Comparison of ENCODE assay signal across 12 mouse cellular contexts in the genomic region with DNA sequence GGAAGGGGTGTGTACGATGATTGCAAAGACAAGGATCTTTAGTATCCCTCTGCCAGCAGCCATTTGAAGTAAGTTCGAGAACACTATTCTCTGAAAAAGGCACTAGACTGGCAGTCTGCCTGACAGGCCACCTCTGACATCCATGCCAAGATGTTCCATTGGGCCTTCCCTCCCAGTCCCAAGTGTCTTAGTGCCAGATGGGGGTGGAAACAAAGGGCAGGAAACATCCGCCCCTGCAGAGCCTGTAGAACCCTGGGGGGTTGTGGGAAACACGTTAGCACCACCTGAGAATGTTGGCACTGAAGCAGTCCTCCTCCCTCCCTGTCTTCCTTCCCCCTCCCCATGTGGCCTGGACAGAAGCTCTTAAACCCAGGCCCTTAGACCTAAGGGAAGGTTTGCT. TPM values are rescaled to one million over a fixed set of nuclear protein-coding genes. Genes with fewer than 3 reads are reported as not detected.
DNase-seq lines count a peak whose midpoint lies in the region; ATAC-seq lines count a peak whose summit lies in the region.
"Had no signal": no experiment of that assay in that cellular context is flagged by ENCODE, and none has a peak within 500 bp of the region (broad histone marks: within the 10 kb centered on the region; RNA-seq: fewer than 3 reads in every experiment).

No protein-coding gene starts in this region.

- 51% methylated on average over 4 of the region's 4 CpGs for WGBS in neural tube, embryonic 13.5 days
- 48% methylated on average over 4 of the region's 4 CpGs for WGBS in intestine, embryonic 16.5 days
- 43% methylated on average over 4 of the region's 4 CpGs for WGBS in stomach, embryonic 16.5 days

- H3K4me1 ChIP-seq in neural tube, embryonic 13.5 days (replicated peaks) = peaks cover 29% of the 10 kb centered on the region
- H3K4me1 ChIP-seq in intestine, embryonic 16.5 days (ENCODE audit: control insufficient read depth, insufficient read depth, low read length) = peaks cover 40% of the 10 kb centered on the region
- peaks cover 49% of the 10 kb centered on the region for H3K4me1 ChIP-seq in stomach, embryonic 16.5 days (ENCODE audit: control insufficient read depth, insufficient read depth, low read length)

- peaks cover 45% of the 10 kb centered on the region for H3K36me3 ChIP-seq in neural tube, embryonic 13.5 days
- H3K36me3 ChIP-seq in intestine, embryonic 16.5 days (ENCODE audit: control insufficient read depth, insufficient read depth, low read length) = 0 out of 2 replicates have a peak, but pooled peaks cover 3% of the 10 kb centered on the region
- no peaks in the 10 kb centered on the region for H3K36me3 ChIP-seq in stomach, embryonic 16.5 days (ENCODE audit: control insufficient read depth, insufficient read depth, low read length)

- DNase-seq in heart, adult 18-20 months = peak; percentile 51 to 66
- DNase-seq in heart, postnatal 14 days = no peak
- no peak for DNase-seq in neural tube, embryonic 10.5 days (ENCODE audit: extremely low spot score, low spot score)
- DNase-seq in adrenal gland, adult 18-20 months (ENCODE audit: low spot score in 2 of 2) = no peak
- no peak for DNase-seq in thymus, postnatal 0 days (ENCODE audit: low spot score)
- DNase-seq: thymus, postnatal 14 days had no signal

- H3K9me3 ChIP-seq in neural tube, embryonic 13.5 days = no peaks in the 10 kb centered on the region
- H3K9me3 ChIP-seq in intestine, embryonic 16.5 days (ENCODE audit: control insufficient read depth, low read length) = no peaks in the 10 kb centered on the region
- H3K9me3 ChIP-seq in stomach, embryonic 16.5 days (replicated peaks; ENCODE audit: control insufficient read depth, low read length) = no peaks in the 10 kb centered on the region
- H3K9me3 ChIP-seq: embryonic facial prominence, embryonic 12.5 days had no signal

- intact Hi-C loops in heart, postnatal 14 days (cut with DNase I) = loop anchor here (2.0 kb wide), 1 partner anchor 16 kb away; no protein-coding TSS in a partner anchor

- H3K4me3 ChIP-seq in neural tube, embryonic 13.5 days = no peak overlapping the region
- no peak overlapping the region for H3K4me3 ChIP-seq in intestine, embryonic 16.5 days (ENCODE audit: low read length)
- H3K4me3 ChIP-seq in stomach, embryonic 16.5 days (replicated peaks; ENCODE audit: low read length) = no peak overlapping the region
- H3K4me3 ChIP-seq: embryonic facial prominence, embryonic 12.5 days had no signal

- H3K9ac ChIP-seq in neural tube, embryonic 13.5 days = no peak overlapping the region
- peak overlapping the region; percentile 2; the same call in 1 of the 2 replicates for H3K9ac ChIP-seq in intestine, embryonic 16.5 days (ENCODE audit: low read depth, low read length)
- peak overlapping the region; percentile 11; the same call in 1 of the 2 replicates for H3K9ac ChIP-seq in stomach, embryonic 16.5 days (ENCODE audit: low read length)
- H3K9ac ChIP-seq: embryonic facial prominence, embryonic 12.5 days; liver, embryonic 14.5 days had no signal

- no peak overlapping the region for H3K4me2 ChIP-seq in neural tube, embryonic 13.5 days
- H3K4me2 ChIP-seq in intestine, embryonic 16.5 days (ENCODE audit: low read depth, low read length) = no peak overlapping the region
- no peak overlapping the region for H3K4me2 ChIP-seq in stomach, embryonic 16.5 days (ENCODE audit: low read depth, low read length)
- H3K4me2 ChIP-seq: embryonic facial prominence, embryonic 12.5 days had no signal

- H3K27me3 ChIP-seq in neural tube, embryonic 13.5 days = no peaks in the 10 kb centered on the region
- H3K27me3 ChIP-seq in intestine, embryonic 16.5 days (replicated peaks; ENCODE audit: control insufficient read depth, insufficient read depth, low read length) = no peaks in the 10 kb centered on the region
- H3K27me3 ChIP-seq in stomach, embryonic 16.5 days (ENCODE audit: control insufficient read depth, insufficient read depth, low read length) = no peaks in the 10 kb centered on the region
- H3K27me3 ChIP-seq: embryonic facial prominence, embryonic 12.5 days had no signal

- ATAC-seq in neural tube, embryonic 13.5 days (ENCODE audit: low read depth) = no peak
- ATAC-seq in intestine, embryonic 16.5 days = no peak
- ATAC-seq in stomach, embryonic 16.5 days (ENCODE audit: insufficient read depth, low FRiP score) = no peak
- ATAC-seq: midbrain, embryonic 16.5 days had no signal

- 0 out of 2 replicates have a peak overlapping the region, but pooled peaks have one; percentile 9 for H3K27ac ChIP-seq in neural tube, embryonic 13.5 days (replicated peaks)
- no peak overlapping the region; the same call in 1 of the 2 replicates for H3K27ac ChIP-seq in intestine, embryonic 16.5 days (ENCODE audit: low read length)
- H3K27ac ChIP-seq in stomach, embryonic 16.5 days (ENCODE audit: low read length) = peak overlapping the region; percentile 81
- H3K27ac ChIP-seq: embryonic facial prominence, embryonic 12.5 days; liver, embryonic 14.5 days had no signal

RNA-seq across cellular contexts. Expression of a gene that starts 12.3 kb away (rescaled TPM):
- total RNA-seq in heart, adult 18-20 months (2021) = 10 to 100 TPM in 1 of 2 experiments, 1 to 10 TPM in 1; 6.6 to 11.5 TPM
- total RNA-seq in heart, postnatal 14 days (2021) = 10 to 100 TPM; 22.7 to 26.3 TPM
- polyA plus RNA-seq in neural tube, embryonic 13.5 days (2015; fragmentation: Nextera tagmentation; extraction: Ambion mirVana) = 7.4 and 9.2 TPM in 2 replicates
- polyA plus RNA-seq in intestine, embryonic 16.5 days (2015; fragmentation: Nextera tagmentation; extraction: Ambion mirVana) = 7.1 and 8.6 TPM in 2 replicates
- polyA plus RNA-seq in stomach, embryonic 16.5 days (2015; fragmentation: Nextera tagmentation; extraction: Ambion mirVana) = 5.1 and 5.9 TPM in 2 replicates
- 10 to 100 TPM in 1 of 2 experiments, 1 to 10 TPM in 1; 5.4 to 13.1 TPM for total RNA-seq in adrenal gland, adult 18-20 months (2021)
- polyA plus RNA-seq in thymus, postnatal 0 days (2015; fragmentation: Nextera tagmentation; extraction: Ambion mirVana) = 8.3 and 11.0 TPM in 2 replicates

RNA-seq across cellular contexts. Expression of a gene that starts 21.6 kb away (rescaled TPM):
- 1 to 10 TPM; 5.5 to 7.0 TPM for total RNA-seq in heart, adult 18-20 months (2021)
- total RNA-seq in heart, postnatal 14 days (2021) = 1 to 10 TPM; 7.1 TPM
- polyA plus RNA-seq in neural tube, embryonic 13.5 days (2015; fragmentation: Nextera tagmentation; extraction: Ambion mirVana) = 18.6 and 20.5 TPM in 2 replicates
- 18.7 and 23.9 TPM in 2 replicates for polyA plus RNA-seq in intestine, embryonic 16.5 days (2015; fragmentation: Nextera tagmentation; extraction: Ambion mirVana)
- polyA plus RNA-seq in stomach, embryonic 16.5 days (2015; fragmentation: Nextera tagmentation; extraction: Ambion mirVana) = 19.4 and 23.2 TPM in 2 replicates
- total RNA-seq in adrenal gland, adult 18-20 months (2021) = 10 to 100 TPM; 15.9 to 19.8 TPM
- polyA plus RNA-seq in thymus, postnatal 0 days (2015; fragmentation: Nextera tagmentation; extraction: Ambion mirVana) = 34.2 and 37.7 TPM in 2 replicates

RNA-seq across cellular contexts. Expression of a gene that starts 34.0 kb away (rescaled TPM):
- total RNA-seq in heart, adult 18-20 months (2021) = 1 to 10 TPM; 8.7 to 9.8 TPM
- 1 to 10 TPM; 9.9 TPM for total RNA-seq in heart, postnatal 14 days (2021)
- 13.7 and 15.0 TPM in 2 replicates for polyA plus RNA-seq in neural tube, embryonic 13.5 days (2015; fragmentation: Nextera tagmentation; extraction: Ambion mirVana)
- 20.3 and 22.7 TPM in 2 replicates for polyA plus RNA-seq in intestine, embryonic 16.5 days (2015; fragmentation: Nextera tagmentation; extraction: Ambion mirVana)
- polyA plus RNA-seq in stomach, embryonic 16.5 days (2015; fragmentation: Nextera tagmentation; extraction: Ambion mirVana) = 20.6 and 20.7 TPM in 2 replicates
- total RNA-seq in adrenal gland, adult 18-20 months (2021) = 10 to 100 TPM; 23.4 to 34.5 TPM
- 14.0 and 14.1 TPM in 2 replicates for polyA plus RNA-seq in thymus, postnatal 0 days (2015; fragmentation: Nextera tagmentation; extraction: Ambion mirVana)

RNA-seq across cellular contexts. Expression of a gene that starts 36.5 kb away (rescaled TPM):
- 1 to 10 TPM; 5.7 TPM for total RNA-seq in heart, adult 18-20 months (2021)
- total RNA-seq in heart, postnatal 14 days (2021) = 10 to 100 TPM; 10.6 to 13.2 TPM
- polyA plus RNA-seq in neural tube, embryonic 13.5 days (2015; fragmentation: Nextera tagmentation; extraction: Ambion mirVana) = 12.4 and 16.5 TPM in 2 replicates
- polyA plus RNA-seq in intestine, embryonic 16.5 days (2015; fragmentation: Nextera tagmentation; extraction: Ambion mirVana) = 1.5 and 1.6 TPM in 2 replicates
- 1.3 and 1.4 TPM in 2 replicates for polyA plus RNA-seq in stomach, embryonic 16.5 days (2015; fragmentation: Nextera tagmentation; extraction: Ambion mirVana)
- 10 to 100 TPM; 27.7 to 33.2 TPM for total RNA-seq in adrenal gland, adult 18-20 months (2021)
- 7.8 and 8.1 TPM in 2 replicates for polyA plus RNA-seq in thymus, postnatal 0 days (2015; fragmentation: Nextera tagmentation; extraction: Ambion mirVana)

Comparison
In these comparisons a context has a peak if more than half of its experiments do, and no peak if none do; other contexts are left out.
1. DNase-seq: peak in heart, adult 18-20 months (2 of 2); none in heart, postnatal 14 days (0 of 2), neural tube, embryonic 10.5 days (single experiment), adrenal gland, adult 18-20 months (0 of 2) and thymus, postnatal 0 days (single experiment).